Mouse (Mus musculus): ENCODE results near the gene Hs2st1. TPM values are rescaled to one million over a fixed set of nuclear protein-coding genes. Genes with fewer than 3 reads are reported as not detected.

Gene Hs2st1
- polyA plus RNA-seq, 1 experiment from 2014 or later, result 18.4 TPM

- ATAC-seq (ENCODE audit: insufficient number of reproducible peaks, insufficient read depth, low FRiP score, low read depth), result no peak
- 66% methylated on average over 14 of the region's 14 CpGs for WGBS
- peak overlapping the region; percentile 10; the same call in 1 of the 2 replicates for H3K27ac ChIP-seq (ENCODE audit: low read length)
Observed at GRCm38 (mm10) chr3:144470901-144471300, 99.1 kb downstream of the Hs2st1 start.

GRCm38 (mm10) chr3:144467521-144467920 lies 102.5 kb downstream of the Hs2st1 start:
- no peak overlapping the region for H3K9ac ChIP-seq (replicated peaks; ENCODE audit: low read depth, low read length)
- H3K4me2 ChIP-seq (replicated peaks; ENCODE audit: low read depth, low read length), result no peak overlapping the region
- 77% methylated on average over 10 of the region's 10 CpGs for WGBS
- no peaks in the 10 kb centered on the region for H3K27me3 ChIP-seq (ENCODE audit: control insufficient read depth, insufficient read depth, low read length)
- no peak for ATAC-seq (ENCODE audit: insufficient number of reproducible peaks, insufficient read depth, low FRiP score, low read depth)
- H3K36me3 ChIP-seq (ENCODE audit: control insufficient read depth, insufficient read depth, low read length), result peaks cover 7% of the 10 kb centered on the region; the same call in 1 of the 2 replicates
- H3K4me1 ChIP-seq (ENCODE audit: control insufficient read depth, insufficient read depth, low read length), result peaks cover 11% of the 10 kb centered on the region; the same call in 1 of the 2 replicates
- H3K4me3 ChIP-seq (ENCODE audit: low read depth, low read length), result no peak overlapping the region
- no peaks in the 10 kb centered on the region for H3K9me3 ChIP-seq (ENCODE audit: control insufficient read depth, low read depth, low read length)
- H3K27ac ChIP-seq (ENCODE audit: low read length), result no peak overlapping the region

More at GRCm38 (mm10) chr3:144470901-144471300, 99.1 kb downstream of the Hs2st1 start:
- peaks cover 11% of the 10 kb centered on the region; the same call in 1 of the 2 replicates for H3K4me1 ChIP-seq (ENCODE audit: control insufficient read depth, insufficient read depth, low read length)
- no peak overlapping the region for H3K4me2 ChIP-seq (replicated peaks; ENCODE audit: low read depth, low read length)
- H3K9ac ChIP-seq (replicated peaks; ENCODE audit: low read depth, low read length), result no peak overlapping the region
- H3K36me3 ChIP-seq (ENCODE audit: control insufficient read depth, insufficient read depth, low read length), result no peaks in the 10 kb centered on the region
- H3K27me3 ChIP-seq (ENCODE audit: control insufficient read depth, insufficient read depth, low read length), result no peaks in the 10 kb centered on the region
- no peaks in the 10 kb centered on the region for H3K9me3 ChIP-seq (ENCODE audit: control insufficient read depth, low read depth, low read length)
- no peak overlapping the region for H3K4me3 ChIP-seq (ENCODE audit: low read depth, low read length)

- Histone ChIP-seq H3K4me2 (replicated peaks; ENCODE audit: low read depth, low read length) (no peak overlapping the region), H3K4me3 (ENCODE audit: low read depth, low read length) (no peak overlapping the region), H3K36me3 (ENCODE audit: control insufficient read depth, insufficient read depth, low read length) (peaks cover 7% of the 10 kb centered on the region; the same call in 1 of the 2 replicates), H3K27me3 (ENCODE audit: control insufficient read depth, insufficient read depth, low read length) (no peaks in the 10 kb centered on the region), H3K9ac (replicated peaks; ENCODE audit: low read depth, low read length) (no peak overlapping the region), H3K9me3 (ENCODE audit: control insufficient read depth, low read depth, low read length) (no peaks in the 10 kb centered on the region), H3K27ac (ENCODE audit: low read length) (no peak overlapping the region), H3K4me1 (ENCODE audit: control insufficient read depth, insufficient read depth, low read length) (0 out of 2 replicates have a peak, but pooled peaks cover 1% of the 10 kb centered on the region)
- 89% methylated on average over 8 of the region's 8 CpGs for WGBS
- no peak for ATAC-seq (ENCODE audit: insufficient number of reproducible peaks, insufficient read depth, low FRiP score, low read depth)
Observed at GRCm38 (mm10) chr3:144466108-144466678, 103.8 kb downstream of the Hs2st1 start.

- H3K4me3 ChIP-seq (ENCODE audit: low read depth, low read length), result no peak overlapping the region
- 71% methylated on average over 10 of the region's 10 CpGs for WGBS
- no peak for ATAC-seq (ENCODE audit: insufficient number of reproducible peaks, insufficient read depth, low FRiP score, low read depth)
Observed at GRCm38 (mm10) chr3:144462679-144463078, 107.3 kb downstream of the Hs2st1 start.

GRCm38 (mm10) chr3:144460183-144460788 lies 109.7 kb downstream of the Hs2st1 start:
- Histone ChIP-seq H3K27me3 (ENCODE audit: control insufficient read depth, insufficient read depth, low read length) (no peaks in the 10 kb centered on the region), H3K27ac (ENCODE audit: low read length) (peak overlapping the region; percentile 87), H3K4me1 (ENCODE audit: control insufficient read depth, insufficient read depth, low read length) (peaks cover 13% of the 10 kb centered on the region; the same call in 1 of the 2 replicates), H3K4me3 (ENCODE audit: low read depth, low read length) (peak overlapping the region; percentile 18; the same call in 1 of the 2 replicates), H3K4me2 (replicated peaks; ENCODE audit: low read depth, low read length) (peak overlapping the region; percentile 37; the same call in 1 of the 2 replicates), H3K9ac (replicated peaks; ENCODE audit: low read depth, low read length) (no peak overlapping the region), H3K36me3 (ENCODE audit: control insufficient read depth, insufficient read depth, low read length) (peaks cover 7% of the 10 kb centered on the region; the same call in 1 of the 2 replicates), H3K9me3 (ENCODE audit: control insufficient read depth, low read depth, low read length) (no peaks in the 10 kb centered on the region)
- no peak for ATAC-seq (ENCODE audit: insufficient number of reproducible peaks, insufficient read depth, low FRiP score, low read depth)
- 30% methylated on average over 5 of the region's 5 CpGs for WGBS

More at GRCm38 (mm10) chr3:144462679-144463078, 107.3 kb downstream of the Hs2st1 start:
- Histone ChIP-seq H3K27ac (ENCODE audit: low read length) (no peak overlapping the region), H3K9me3 (ENCODE audit: control insufficient read depth, low read depth, low read length) (no peaks in the 10 kb centered on the region), H3K4me2 (replicated peaks; ENCODE audit: low read depth, low read length) (no peak overlapping the region), H3K4me1 (ENCODE audit: control insufficient read depth, insufficient read depth, low read length) (peaks cover 13% of the 10 kb centered on the region; the same call in 1 of the 2 replicates), H3K9ac (replicated peaks; ENCODE audit: low read depth, low read length) (no peak overlapping the region), H3K36me3 (ENCODE audit: control insufficient read depth, insufficient read depth, low read length) (peaks cover 7% of the 10 kb centered on the region; the same call in 1 of the 2 replicates), H3K27me3 (ENCODE audit: control insufficient read depth, insufficient read depth, low read length) (no peaks in the 10 kb centered on the region)

GRCm38 (mm10) chr3:144459285-144459697 lies 110.7 kb downstream of the Hs2st1 start:
- WGBS, result 17% methylated on average over 8 of the region's 8 CpGs
- peak; percentile 75; the same call in 1 of the 2 replicates for ATAC-seq (ENCODE audit: insufficient number of reproducible peaks, insufficient read depth, low FRiP score, low read depth)
- no peaks in the 10 kb centered on the region for H3K27me3 ChIP-seq (ENCODE audit: control insufficient read depth, insufficient read depth, low read length)
- peaks cover 7% of the 10 kb centered on the region; the same call in 1 of the 2 replicates for H3K36me3 ChIP-seq (ENCODE audit: control insufficient read depth, insufficient read depth, low read length)
- H3K27ac ChIP-seq (ENCODE audit: low read length), result peak overlapping the region; percentile 87
- no peaks in the 10 kb centered on the region for H3K9me3 ChIP-seq (ENCODE audit: control insufficient read depth, low read depth, low read length)
- peak overlapping the region; percentile 37 for H3K4me2 ChIP-seq (replicated peaks; ENCODE audit: low read depth, low read length)
- H3K4me3 ChIP-seq (ENCODE audit: low read depth, low read length), result peak overlapping the region; percentile 18; the same call in 1 of the 2 replicates
- no peak overlapping the region for H3K9ac ChIP-seq (replicated peaks; ENCODE audit: low read depth, low read length)
- peaks cover 13% of the 10 kb centered on the region; the same call in 1 of the 2 replicates for H3K4me1 ChIP-seq (ENCODE audit: control insufficient read depth, insufficient read depth, low read length)

GRCm38 (mm10) chr3:144453701-144454430 lies 116.1 kb downstream of the Hs2st1 start:
- Histone ChIP-seq H3K4me3 (ENCODE audit: low read depth, low read length) (no peak overlapping the region), H3K4me1 (ENCODE audit: control insufficient read depth, insufficient read depth, low read length) (peaks cover 10% of the 10 kb centered on the region; the same call in 1 of the 2 replicates), H3K27ac (ENCODE audit: low read length) (no peak overlapping the region), H3K9me3 (ENCODE audit: control insufficient read depth, low read depth, low read length) (no peaks in the 10 kb centered on the region), H3K36me3 (ENCODE audit: control insufficient read depth, insufficient read depth, low read length) (no peaks in the 10 kb centered on the region), H3K27me3 (ENCODE audit: control insufficient read depth, insufficient read depth, low read length) (no peaks in the 10 kb centered on the region), H3K9ac (replicated peaks; ENCODE audit: low read depth, low read length) (no peak overlapping the region), H3K4me2 (replicated peaks; ENCODE audit: low read depth, low read length) (no peak overlapping the region)
- peak; percentile 73; the same call in 1 of the 2 replicates for ATAC-seq (ENCODE audit: insufficient number of reproducible peaks, insufficient read depth, low FRiP score, low read depth)
- 50% methylated on average over 19 of the region's 19 CpGs for WGBS

GRCm38 (mm10) chr3:144448977-144449376 lies 121.0 kb downstream of the Hs2st1 start:
- no peak overlapping the region for H3K27ac ChIP-seq (ENCODE audit: low read length)
- H3K9ac ChIP-seq (replicated peaks; ENCODE audit: low read depth, low read length), result no peak overlapping the region
- H3K4me1 ChIP-seq (ENCODE audit: control insufficient read depth, insufficient read depth, low read length), result peaks cover 3% of the 10 kb centered on the region; the same call in 1 of the 2 replicates
- no peak for ATAC-seq (ENCODE audit: insufficient number of reproducible peaks, insufficient read depth, low FRiP score, low read depth)
- no peaks in the 10 kb centered on the region for H3K9me3 ChIP-seq (ENCODE audit: control insufficient read depth, low read depth, low read length)
- no peak overlapping the region for H3K4me2 ChIP-seq (replicated peaks; ENCODE audit: low read depth, low read length)
- H3K27me3 ChIP-seq (ENCODE audit: control insufficient read depth, insufficient read depth, low read length), result no peaks in the 10 kb centered on the region
- H3K4me3 ChIP-seq (ENCODE audit: low read depth, low read length), result no peak overlapping the region
- H3K36me3 ChIP-seq (ENCODE audit: control insufficient read depth, insufficient read depth, low read length), result peaks cover 5% of the 10 kb centered on the region; the same call in 1 of the 2 replicates
- 90% methylated on average over 6 of the region's 6 CpGs for WGBS
